31 mouse cellular contexts compared by ENCODE assay signal in genomic region chr12:8244746-8245145, GRCm38 (mm10). TPM values are rescaled to one million over a fixed set of nuclear protein-coding genes. Genes with fewer than 3 reads are reported as not detected.
DNase-seq lines count a peak whose midpoint lies in the region; ATAC-seq and TF ChIP-seq lines count a peak whose summit lies in the region.
"Had no signal": no experiment of that assay in that cellular context is flagged by ENCODE, and none has a peak within 500 bp of the region (broad histone marks: within the 10 kb centered on the region; RNA-seq: fewer than 3 reads in every experiment).

No protein-coding gene starts in this region.

- no peak for TF ChIP-seq CTCF in kidney, postnatal 0 days (IDR thresholded peaks at IDR 0.05; ENCODE audit: low read depth)
- no peak for TF ChIP-seq CTCF in gastrocnemius, adult 2 months (IDR thresholded peaks at IDR 0.05)

- H3K4me3 ChIP-seq in kidney, postnatal 0 days (replicated peaks; ENCODE audit: low read depth, low read length) = no peak overlapping the region
- H3K4me3 ChIP-seq in lung, embryonic 15.5 days = no peak overlapping the region
- H3K4me3 ChIP-seq in lung, embryonic 16.5 days (ENCODE audit: low read length) = peak overlapping the region; percentile 10; the same call in 1 of the 2 replicates
- no peak overlapping the region for H3K4me3 ChIP-seq in gastrocnemius, adult 2 months
- H3K4me3 ChIP-seq: embryonic facial prominence, embryonic 10.5 days; embryonic facial prominence, embryonic 13.5 days; erythroblast, embryonic 14.5 days; forebrain, embryonic 12.5 days; forebrain, embryonic 15.5 days; heart, embryonic 12.5 days; heart, embryonic 15.5 days; hindbrain, embryonic 10.5 days; hindbrain, embryonic 13.5 days had no signal

- no peaks in the 10 kb centered on the region for H3K27me3 ChIP-seq in kidney, postnatal 0 days (ENCODE audit: insufficient read depth, low read length)
- H3K27me3 ChIP-seq in lung, embryonic 15.5 days = no peaks in the 10 kb centered on the region
- H3K27me3 ChIP-seq in lung, embryonic 16.5 days (ENCODE audit: control insufficient read depth, insufficient read depth, low read depth, low read length) = no peaks in the 10 kb centered on the region
- H3K27me3 ChIP-seq: embryonic facial prominence, embryonic 13.5 days; forebrain, embryonic 12.5 days; forebrain, embryonic 15.5 days; heart, embryonic 12.5 days; heart, embryonic 15.5 days; hindbrain, embryonic 13.5 days had no signal

- H3K4me1 ChIP-seq in kidney, postnatal 0 days (replicated peaks; ENCODE audit: insufficient read depth, low read length) = 0 out of 2 replicates have a peak, but pooled peaks cover 3% of the 10 kb centered on the region
- H3K4me1 ChIP-seq in lung, embryonic 15.5 days = peaks cover 22% of the 10 kb centered on the region; the same call in 1 of the 2 replicates
- peaks cover 7% of the 10 kb centered on the region for H3K4me1 ChIP-seq in lung, embryonic 16.5 days (replicated peaks; ENCODE audit: control insufficient read depth, insufficient read depth, low read length)
- H3K4me1 ChIP-seq: forebrain, embryonic 12.5 days; forebrain, embryonic 15.5 days; hindbrain, embryonic 10.5 days; hindbrain, embryonic 13.5 days had no signal

- H3K36me3 ChIP-seq in kidney, postnatal 0 days (ENCODE audit: insufficient read depth, low read length) = no peaks in the 10 kb centered on the region
- H3K36me3 ChIP-seq in lung, embryonic 15.5 days = no peaks in the 10 kb centered on the region; the same call in 1 of the 2 replicates
- H3K36me3 ChIP-seq in lung, embryonic 16.5 days (ENCODE audit: control insufficient read depth, insufficient read depth, low read length) = no peaks in the 10 kb centered on the region; the same call in 1 of the 2 replicates
- H3K36me3 ChIP-seq: heart, embryonic 15.5 days had no signal

- H3K9ac ChIP-seq in kidney, postnatal 0 days (ENCODE audit: low read depth, low read length) = no peak overlapping the region
- no peak overlapping the region for H3K9ac ChIP-seq in lung, embryonic 15.5 days
- H3K9ac ChIP-seq in lung, embryonic 16.5 days (ENCODE audit: low read length) = no peak overlapping the region
- H3K9ac ChIP-seq: embryonic facial prominence, embryonic 13.5 days; forebrain, embryonic 12.5 days; forebrain, embryonic 15.5 days; heart, embryonic 12.5 days; heart, embryonic 15.5 days; hindbrain, embryonic 13.5 days had no signal

- intact Hi-C loops in gastrocnemius, adult 2 months (cut with DNase I) = no loop called here

- DNase-seq in kidney, postnatal 0 days (ENCODE audit: low spot score) = peak; percentile 28
- DNase-seq in kidney, postnatal 14 days = no peak
- peak; percentile 31 for DNase-seq in lung, postnatal 25 days (ENCODE audit: low spot score)
- DNase-seq in left cerebral cortex, adult 11 months (ENCODE audit: low spot score) = no peak
- no peak for DNase-seq in gastrocnemius, adult 2 months
- DNase-seq: adrenal gland, postnatal 25 days; cerebellum, adult 11-12 months; cerebellum, adult 8-10 months; cerebellum, postnatal 10 days; cerebellum, postnatal 36 days; embryo, embryonic 11 days; gastrocnemius, postnatal 14 days; heart, adult 18-20 months; heart, postnatal 10 days; heart, postnatal 36 days had no signal

- 25% methylated on average over 4 of the region's 4 CpGs for WGBS in kidney, postnatal 0 days
- WGBS in lung, embryonic 15.5 days = 32% methylated on average over 4 of the region's 4 CpGs
- 29% methylated on average over 4 of the region's 4 CpGs for WGBS in lung, embryonic 16.5 days

- no peak overlapping the region for H3K4me2 ChIP-seq in kidney, postnatal 0 days (ENCODE audit: low read length)
- H3K4me2 ChIP-seq in lung, embryonic 15.5 days = peak overlapping the region; percentile 21; the same call in 1 of the 2 replicates
- peak overlapping the region; percentile 12 for H3K4me2 ChIP-seq in lung, embryonic 16.5 days (ENCODE audit: low read depth, low read length)
- H3K4me2 ChIP-seq: embryonic facial prominence, embryonic 13.5 days; forebrain, embryonic 12.5 days; forebrain, embryonic 15.5 days; heart, embryonic 12.5 days; heart, embryonic 15.5 days; hindbrain, embryonic 13.5 days had no signal

- no peaks in the 10 kb centered on the region for H3K9me3 ChIP-seq in kidney, postnatal 0 days (replicated peaks; ENCODE audit: low read length)
- H3K9me3 ChIP-seq in lung, embryonic 15.5 days = no peaks in the 10 kb centered on the region
- H3K9me3 ChIP-seq in lung, embryonic 16.5 days (ENCODE audit: control insufficient read depth, low read length) = no peaks in the 10 kb centered on the region
- H3K9me3 ChIP-seq: embryonic facial prominence, embryonic 10.5 days; embryonic facial prominence, embryonic 13.5 days; forebrain, embryonic 12.5 days; forebrain, embryonic 15.5 days; heart, embryonic 12.5 days; heart, embryonic 15.5 days; hindbrain, embryonic 10.5 days; hindbrain, embryonic 13.5 days had no signal

- no peak overlapping the region for H3K27ac ChIP-seq in kidney, postnatal 0 days
- no peak overlapping the region for H3K27ac ChIP-seq in lung, embryonic 15.5 days
- no peak overlapping the region for H3K27ac ChIP-seq in lung, embryonic 16.5 days (ENCODE audit: low read length)
- H3K27ac ChIP-seq in gastrocnemius, adult 2 months = no peak overlapping the region
- H3K27ac ChIP-seq: embryonic facial prominence, embryonic 10.5 days; embryonic facial prominence, embryonic 13.5 days; forebrain, embryonic 12.5 days; forebrain, embryonic 15.5 days; heart, embryonic 15.5 days; hindbrain, embryonic 10.5 days; hindbrain, embryonic 13.5 days had no signal

- no peak for ATAC-seq in kidney, postnatal 0 days (replicated peaks; ENCODE audit: low FRiP score, low read depth)
- no peak for ATAC-seq in lung, embryonic 15.5 days (ENCODE audit: borderline replicate concordance, extremely low read depth, low FRiP score, low TSS enrichment)
- peak; percentile 70 for ATAC-seq in lung, embryonic 16.5 days (ENCODE audit: low read depth)
- ATAC-seq: CD4-positive, CD25-positive, alpha-beta regulatory T cell, adult 4 months; forebrain, embryonic 15.5 days; hindbrain, embryonic 16.5 days had no signal

RNA-seq across cellular contexts. Expression of gene Ldah, which starts 36.8 kb away (rescaled TPM):
- 49.2 and 49.4 TPM in 2 replicates for polyA plus RNA-seq in kidney, postnatal 0 days (2015; fragmentation: Nextera tagmentation; extraction: Ambion mirVana)
- 49.3 and 50.9 TPM in 2 replicates for polyA plus RNA-seq in lung, embryonic 15.5 days (2015; fragmentation: Nextera tagmentation; extraction: Ambion mirVana)
- polyA plus RNA-seq in lung, embryonic 16.5 days (2015; fragmentation: Nextera tagmentation; extraction: Ambion mirVana) = 48.4 and 55.0 TPM in 2 replicates
- 10 to 100 TPM; 11.2 to 13.0 TPM for total RNA-seq in gastrocnemius, adult 2 months (2021)

RNA-seq across cellular contexts. Expression of gene Gdf7, which starts 57.0 kb away (rescaled TPM):
- polyA plus RNA-seq in kidney, postnatal 0 days (2015; fragmentation: Nextera tagmentation; extraction: Ambion mirVana) = 2.3 and 3.1 TPM in 2 replicates
- polyA plus RNA-seq in lung, embryonic 15.5 days (2015; fragmentation: Nextera tagmentation; extraction: Ambion mirVana) = not detected in 2 replicates
- not detected in 2 replicates for polyA plus RNA-seq in lung, embryonic 16.5 days (2015; fragmentation: Nextera tagmentation; extraction: Ambion mirVana)
- total RNA-seq in gastrocnemius, adult 2 months (2021) = not detected
- total RNA-seq: adrenal gland, postnatal 25 days; gastrocnemius, adult 18-20 months; gastrocnemius, postnatal 14 days; gastrocnemius, postnatal 4 days; MEL had no signal
- polyA plus RNA-seq: CD4-positive, CD25-positive, alpha-beta regulatory T cell, adult 4 months; erythroblast, embryonic 14.5 days; heart, embryonic 15.5 days had no signal

Comparison
In these comparisons a context has a peak if more than half of its experiments do, and no peak if none do; other contexts are left out.
1. DNase-seq: peak in kidney, postnatal 0 days (single experiment) and lung, postnatal 25 days (single experiment); none in kidney, postnatal 14 days (single experiment), left cerebral cortex, adult 11 months (single experiment) and gastrocnemius, adult 2 months (single experiment).